Mouse (Mus musculus) embryo, embryonic 11 days (tissue): Measurements from ENCODE around the gene Anp32b.

Source experiments
- DNase-seq: peaks from one replicate; pipeline ENCODE4 v3.0.0-alpha.2; 2015

The Anp32b gene

GRCm38 (mm10) chr4:46450519-46451131, at the start of gene Anp32b:
Gene Anp32b, plus strand, starts transcription at chr4:46450902.
- peak; percentile 98 for DNase-seq

DNA sequence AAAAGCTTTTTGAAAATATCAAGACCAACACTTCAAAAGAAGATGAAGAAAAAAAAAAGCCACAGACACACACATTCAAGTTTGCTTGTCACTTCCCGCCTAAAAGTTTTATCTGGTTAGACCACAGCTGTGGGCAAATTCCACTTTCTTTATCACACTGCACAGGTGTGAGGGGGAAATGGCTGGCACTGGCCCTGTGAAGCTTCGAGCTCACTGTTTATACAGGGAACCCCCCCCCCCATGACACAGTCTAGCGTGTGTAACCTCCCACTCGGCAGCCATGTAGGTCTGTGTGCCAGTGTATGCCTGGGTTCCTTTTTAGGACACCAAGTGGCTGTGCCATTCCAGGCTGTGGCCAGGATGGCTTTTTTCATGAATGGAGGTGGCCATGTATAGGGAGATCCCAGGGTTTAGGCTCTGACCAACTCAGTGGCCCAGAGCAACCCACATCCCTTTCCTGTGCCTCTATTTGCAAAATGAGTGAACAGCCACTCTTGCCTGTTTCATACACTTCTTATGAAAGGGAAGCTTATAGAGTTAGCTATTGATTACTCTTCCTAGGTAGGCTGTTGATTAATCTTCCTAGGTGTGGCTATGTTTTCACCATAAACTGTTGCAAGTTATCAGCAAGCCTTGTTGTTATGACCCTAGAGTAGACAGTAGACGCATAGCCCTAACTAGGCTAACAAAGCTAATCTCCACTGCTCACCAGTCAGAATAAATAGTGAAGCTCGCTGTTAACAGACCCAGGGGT, 46.5 kb upstream of the Anp32b start:
- no peak for DNase-seq

DNA sequence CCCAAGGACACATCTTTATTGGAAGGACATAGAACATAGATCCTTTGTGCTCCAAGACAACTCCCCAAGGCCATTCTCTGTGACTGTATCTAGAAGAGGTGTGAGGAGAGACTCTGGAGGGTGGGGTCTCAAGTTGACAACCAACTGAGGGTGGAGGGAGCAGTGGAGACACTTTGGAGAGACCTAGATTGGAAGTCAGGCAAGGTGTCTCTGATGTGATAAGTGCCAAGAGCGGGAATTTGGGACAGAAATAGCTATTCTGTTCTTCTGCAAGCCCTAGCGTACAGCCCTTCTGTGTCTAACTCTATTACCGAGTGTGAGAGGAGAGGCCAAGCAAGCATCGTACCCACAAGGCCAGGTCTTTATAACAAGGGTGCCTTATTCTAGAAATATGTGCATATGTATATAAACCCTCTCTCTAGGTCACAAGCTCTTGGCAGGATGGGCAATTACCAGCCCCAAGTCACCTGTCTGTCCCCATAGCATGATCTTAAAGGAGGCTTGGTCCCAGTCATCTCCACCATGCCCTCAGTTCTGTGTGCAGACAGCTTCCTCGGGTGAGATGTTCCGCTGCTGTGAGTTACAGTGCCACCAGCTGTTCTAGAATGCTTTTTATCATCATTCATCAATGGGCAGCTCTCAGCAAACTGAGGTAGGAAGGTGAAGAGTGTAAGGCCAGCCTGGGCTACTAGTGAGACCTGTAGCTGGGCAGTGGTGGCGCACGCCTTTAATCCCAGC, 43.6 kb upstream of the Anp32b start:
- DNase-seq, result no peak

DNA sequence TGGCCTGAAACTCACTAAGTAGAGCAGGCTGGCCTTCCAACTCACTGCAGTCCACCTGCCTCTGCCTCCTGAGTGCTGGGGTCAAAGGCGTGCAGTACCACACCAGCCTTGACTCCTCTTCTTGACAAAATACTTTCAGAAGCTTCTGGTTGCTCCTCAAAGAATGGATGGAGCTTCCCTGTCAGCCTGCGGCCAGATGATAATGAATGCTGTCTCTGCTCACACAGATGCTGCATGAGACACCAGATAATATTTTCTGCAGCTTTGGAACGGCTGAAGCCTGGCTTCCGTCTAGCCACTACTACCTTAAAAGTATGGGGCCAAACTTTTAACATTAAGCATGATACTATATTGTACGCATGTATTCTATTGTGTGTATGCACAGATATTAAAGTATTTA, 40.0 kb upstream of the Anp32b start:
- no peak for DNase-seq

DNA sequence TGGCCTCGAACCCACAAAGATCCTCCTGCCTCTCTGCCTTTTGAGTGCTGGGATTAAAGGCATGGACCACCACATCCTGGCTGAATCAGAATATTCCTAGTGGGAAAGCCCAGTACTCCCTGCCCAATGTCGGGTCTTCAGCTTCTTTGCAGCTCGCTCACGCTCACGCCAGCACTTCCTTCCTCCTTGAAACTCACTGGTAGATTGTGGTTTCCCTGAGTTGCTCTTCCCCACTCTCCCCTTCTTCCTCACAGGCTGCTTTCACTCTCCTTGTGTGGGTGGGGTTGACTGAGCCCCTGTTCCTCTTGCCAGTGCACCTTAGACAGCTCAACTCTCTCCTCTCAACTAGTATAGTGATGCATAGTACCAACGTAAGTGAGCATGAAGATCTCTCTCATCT, 39.2 kb upstream of the Anp32b start:
- DNase-seq, result no peak

- DNase-seq, result no peak
Measured at GRCm38 (mm10) chr4:46412113-46412512, 38.6 kb upstream of the Anp32b start.

GRCm38 (mm10) chr4:46413406-46413805, 37.3 kb upstream of the Anp32b start, which contains the start of gene Hemgn:
Gene Hemgn, minus strand, starts transcription at chr4:46413506.
- DNase-seq, result no peak

DNA sequence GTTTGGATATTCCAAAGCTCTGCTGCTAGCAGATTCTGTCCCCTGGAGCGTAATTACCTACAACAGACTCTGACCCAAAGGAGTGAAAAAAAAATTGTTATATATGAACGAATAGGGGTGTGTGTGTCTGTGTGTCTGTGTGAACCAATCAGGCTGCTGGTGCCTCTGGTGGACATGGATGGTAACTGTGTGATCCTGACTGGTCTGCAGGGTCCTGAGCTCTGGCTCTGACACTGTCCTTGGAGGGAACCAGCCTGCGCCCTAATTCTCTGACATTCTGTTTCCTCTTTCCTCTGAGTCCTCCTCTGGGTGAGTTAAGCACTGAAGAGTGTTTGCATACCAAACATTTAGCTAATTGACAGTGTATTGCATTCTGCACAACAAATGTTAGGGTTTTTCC, 33.2 kb upstream of the Anp32b start:
- DNase-seq, result peak; percentile 18

DNA sequence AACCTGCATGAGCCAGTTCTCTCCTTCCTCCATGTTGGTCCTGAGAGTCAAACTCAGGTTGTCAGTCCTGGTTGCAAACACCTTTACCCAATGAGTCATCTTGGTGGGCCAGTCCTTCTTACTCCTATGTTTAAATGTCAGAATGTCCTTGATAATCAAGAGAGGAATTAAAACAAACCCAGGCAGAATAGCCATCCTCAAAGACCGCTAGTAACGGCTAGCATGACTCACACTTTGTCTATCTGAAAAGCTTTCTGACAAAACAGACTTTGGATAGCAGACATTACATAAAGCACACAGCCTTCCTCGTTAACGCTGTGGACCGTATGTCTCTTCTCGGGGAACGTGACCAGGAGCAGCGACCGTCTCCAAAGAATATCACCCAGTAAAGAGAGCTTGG, 31.9 kb upstream of the Anp32b start:
- no peak for DNase-seq

DNA sequence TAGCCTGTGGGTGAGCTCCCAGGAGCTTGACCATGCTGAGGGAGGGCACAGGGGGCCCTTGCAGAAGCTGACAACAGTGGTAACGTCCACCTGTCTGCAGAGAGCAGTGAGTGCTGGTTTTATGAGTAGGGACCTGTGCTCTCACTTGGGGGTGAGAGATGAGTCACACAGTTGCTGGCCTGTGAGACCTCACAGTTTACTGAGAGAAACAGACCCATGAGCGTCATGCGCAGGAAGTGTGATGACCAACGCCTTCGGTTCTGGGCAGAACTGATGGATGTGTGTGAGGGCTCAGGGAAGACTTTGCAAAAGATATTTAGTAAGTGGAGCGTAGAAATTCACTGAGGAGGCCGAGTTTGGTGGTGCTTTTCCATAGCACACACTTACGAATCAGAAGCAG, 28.1 kb upstream of the Anp32b start:
- no peak for DNase-seq

- DNase-seq, result no peak
Measured at GRCm38 (mm10) chr4:46428903-46429499, 21.7 kb upstream of the Anp32b start.

DNA sequence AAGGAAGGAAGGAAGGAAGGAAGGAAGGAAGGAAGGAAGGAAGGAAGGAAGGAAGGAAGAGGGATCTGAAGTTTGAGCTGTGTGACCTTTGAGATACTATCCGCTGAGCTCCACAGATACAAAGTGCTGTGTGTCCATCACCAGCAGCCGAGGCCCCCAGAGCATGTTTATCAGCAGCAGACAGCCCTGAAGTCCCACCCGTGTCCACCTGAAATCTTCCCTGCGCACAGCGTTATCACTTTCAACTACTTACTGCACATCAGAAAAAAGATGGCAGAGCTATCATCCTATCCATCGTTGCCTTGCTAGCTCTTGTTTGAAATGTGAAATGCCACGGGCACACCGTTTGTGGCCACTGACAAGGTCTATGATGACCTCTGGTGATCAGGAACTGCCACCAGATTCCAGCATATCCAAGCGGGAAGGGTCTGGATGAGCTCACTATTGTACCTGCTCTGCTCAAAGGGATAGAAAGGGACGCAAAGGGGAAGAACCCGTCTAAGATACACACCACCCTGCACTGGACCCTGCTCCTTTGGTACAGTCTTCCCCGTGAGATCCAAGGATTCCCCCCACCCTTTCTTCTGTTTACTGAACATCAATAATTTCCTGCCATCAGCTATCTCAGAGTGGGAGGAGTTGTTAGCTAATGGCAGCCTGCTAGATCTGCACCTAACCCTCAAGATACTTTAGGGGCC, 18.2 kb upstream of the Anp32b start:
- DNase-seq, result no peak

GRCm38 (mm10) chr4:46442501-46442900, 8.2 kb upstream of the Anp32b start:
- no peak for DNase-seq

DNA sequence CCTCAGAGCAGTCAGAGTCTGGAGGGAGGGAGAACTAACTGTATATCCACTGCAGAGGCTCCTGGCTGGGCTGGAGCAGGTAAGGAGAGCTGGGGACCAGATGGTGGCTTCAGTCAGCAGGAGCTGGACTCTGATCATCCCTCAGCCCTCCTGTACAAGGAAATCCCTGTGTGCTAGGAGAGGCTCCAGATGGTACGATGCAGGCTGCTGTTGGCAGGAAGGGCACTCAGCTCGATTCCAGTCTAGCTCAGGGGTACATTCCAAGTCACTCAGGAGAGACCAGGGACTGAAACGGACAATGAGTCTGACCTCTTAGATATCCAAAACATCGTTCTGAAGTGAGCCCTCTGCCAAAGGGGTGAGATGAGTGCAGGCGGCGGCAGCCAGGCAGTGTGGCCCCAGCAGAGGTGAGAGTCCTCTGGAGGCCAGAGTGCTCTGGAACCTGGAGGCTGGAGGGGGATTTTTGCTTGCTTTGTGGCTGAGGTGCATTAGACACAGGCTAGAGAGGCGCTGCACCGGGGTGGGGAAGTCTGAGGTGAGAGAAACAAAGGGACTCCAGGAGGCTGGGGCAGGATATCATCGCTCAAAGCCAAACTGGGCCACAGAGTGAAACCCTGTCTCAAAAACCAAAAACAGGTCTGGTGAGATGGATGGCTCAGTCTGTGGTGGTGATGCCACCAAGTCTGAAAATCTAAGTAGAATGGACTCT, 5.3 kb upstream of the Anp32b start:
- no peak for DNase-seq

GRCm38 (mm10) chr4:46447461-46447860, 3.2 kb upstream of the Anp32b start:
- no peak for DNase-seq

GRCm38 (mm10) chr4:46448886-46449285, 1.8 kb upstream of the Anp32b start:
- DNase-seq, result no peak

GRCm38 (mm10) chr4:46450020-46450518, 633 bp upstream of the Anp32b start:
- no peak for DNase-seq

GRCm38 (mm10) chr4:46451240-46451757, 597 bp downstream of the Anp32b start:
- peak; percentile 80 for DNase-seq

DNA sequence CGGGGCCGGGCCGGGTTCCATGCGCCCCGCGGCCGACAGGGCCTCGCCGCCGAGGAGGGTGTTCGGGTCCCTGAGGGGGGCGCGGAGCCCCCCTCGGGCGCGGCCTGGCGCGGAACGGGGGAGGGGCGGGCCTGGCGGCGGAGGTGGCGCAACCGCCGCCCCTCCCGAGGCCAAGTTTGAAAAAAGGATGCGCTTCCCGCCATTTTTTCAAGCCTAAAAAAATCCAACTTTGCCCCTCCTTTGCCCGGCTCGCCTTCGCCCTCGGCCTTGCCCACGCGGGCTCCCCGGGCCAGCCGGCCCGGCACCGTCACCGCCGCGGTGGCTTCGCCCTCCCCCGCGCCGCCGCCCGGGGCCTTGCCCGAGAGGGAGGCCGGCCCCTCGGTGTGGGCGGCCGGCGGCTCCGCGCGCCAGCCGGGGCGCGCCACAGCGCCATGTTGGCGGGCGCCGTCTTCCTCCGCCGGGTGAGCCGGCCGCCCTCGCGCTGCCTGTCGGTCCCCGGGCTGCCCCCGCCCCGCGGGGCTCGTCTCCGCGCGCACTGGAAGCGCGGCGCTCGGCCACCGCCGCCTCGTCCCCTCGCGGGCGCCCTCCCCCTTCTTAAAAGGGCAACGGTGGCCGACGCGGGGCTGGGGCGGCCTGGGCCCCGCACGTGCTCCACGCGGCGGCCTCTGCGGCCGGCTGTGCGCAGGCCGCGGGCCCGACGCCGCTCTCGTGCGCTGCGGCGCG, 1.2 kb downstream of the Anp32b start:
- DNase-seq, result peak; percentile 84

GRCm38 (mm10) chr4:46452481-46452850, 1.8 kb downstream of the Anp32b start:
- peak; percentile 85 for DNase-seq
